Mouse (Mus musculus) erythroblast, embryonic 14.5 days (primary cell): ENCODE measurements around the gene Rhbdl1. TPM values are rescaled to one million over a fixed set of nuclear protein-coding genes. Genes with fewer than 3 reads are reported as not detected.
A peak's percentile ranks its signal among the peaks of the same experiment; 100 is the strongest.

Source experiments
- H3K27me3 ChIP-seq: 2 replicates; pipeline ENCODE4 v1.6.1; 2012; ENCODE audit warnings: inconsistent platforms; ENCODE audit not compliant: control insufficient read depth
- H3K36me3 ChIP-seq: 2 replicates; pipeline ENCODE4 v1.6.1; 2012; ENCODE audit warnings: mild to moderate bottlenecking, inconsistent platforms; ENCODE audit not compliant: control insufficient read depth
- H3K4me1 ChIP-seq: 2 replicates; pipeline ENCODE4 v1.6.1; 2012; ENCODE audit warnings: inconsistent platforms; ENCODE audit not compliant: control insufficient read depth
- H3K4me3 ChIP-seq: replicated peaks from 2 replicates; pipeline ENCODE3; 2012; ENCODE audit warnings: moderate library complexity, mild to moderate bottlenecking, inconsistent platforms
- H3K9me3 ChIP-seq: 2 replicates; pipeline ENCODE4 v1.6.1; 2012; ENCODE audit warnings: low read length, inconsistent platforms, mixed read lengths; ENCODE audit not compliant: control insufficient read depth
- GATA1 ChIP-seq: IDR thresholded peaks from 2 replicates; pipeline ENCODE4 v1.6.1; 2012; ENCODE audit warnings: low read length, inconsistent platforms, mixed read lengths
- TAL1 ChIP-seq: IDR thresholded peaks from 3 replicates; pipeline ENCODE4 v1.6.1; 2012; ENCODE audit warnings: low read length, inconsistent platforms, mixed read lengths
- polyA plus RNA-seq: library from polyadenylated mRNA; stranded (reverse); fragments of >175 nt; gene quantifications from 2 replicates; pipeline ENCODE4 v1.2.3, GENCODE M21; 2012

Rhbdl1 gene
- polyA plus RNA-seq, 1 experiment = 0.22 TPM

DNA sequence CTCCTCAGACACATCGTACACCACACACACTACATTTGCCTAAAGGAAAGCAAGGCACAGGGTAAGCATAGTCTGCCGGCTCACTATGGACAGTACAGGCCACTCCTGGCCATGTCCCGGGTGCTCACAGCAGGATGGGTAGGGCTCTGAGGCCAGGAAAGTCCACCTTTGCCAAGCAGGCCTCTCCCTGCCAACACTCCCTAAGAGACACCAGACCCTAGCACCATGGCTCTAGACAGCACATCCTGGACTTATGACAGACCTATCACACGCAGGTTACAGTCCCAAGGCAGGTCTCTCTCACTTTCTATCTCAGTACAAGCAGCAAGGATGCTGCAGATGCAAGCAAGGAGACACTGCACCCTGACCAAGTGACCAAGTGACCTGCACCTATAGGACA is 6.0 kb upstream of the Rhbdl1 start:
- peaks cover 86% of the 10 kb centered on the region for H3K36me3 ChIP-seq
- TF ChIP-seq GATA1 = no peak
- TF ChIP-seq TAL1 = no peak
- no peaks in the 10 kb centered on the region for H3K9me3 ChIP-seq
- H3K4me3 ChIP-seq = peak overlapping the region; percentile 80
- H3K4me1 ChIP-seq = peaks cover 62% of the 10 kb centered on the region
- H3K27me3 ChIP-seq = no peaks in the 10 kb centered on the region

DNA sequence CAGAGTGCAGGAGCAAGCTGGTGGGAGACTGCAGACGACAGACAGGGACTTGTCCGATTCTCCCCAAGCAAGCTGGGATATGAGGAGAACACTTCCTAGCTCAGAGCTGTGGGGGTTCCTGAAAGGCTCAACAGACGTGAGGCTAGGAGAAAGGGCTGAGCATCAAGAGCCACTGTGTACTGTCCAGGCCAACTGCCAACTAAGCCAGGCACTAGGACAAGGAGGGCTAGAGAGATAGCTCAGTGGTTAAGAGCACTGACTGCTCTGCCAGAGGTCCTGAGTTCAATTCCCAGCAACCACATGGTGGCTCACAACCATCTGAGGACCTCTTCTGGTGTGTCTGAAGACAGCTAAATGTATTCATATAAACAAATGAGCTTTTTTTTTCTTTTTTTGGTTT is 5.4 kb upstream of the Rhbdl1 start:
- TF ChIP-seq TAL1 = no peak
- no peak for TF ChIP-seq GATA1
- Histone ChIP-seq H3K4me1 (peaks cover 68% of the 10 kb centered on the region), H3K9me3 (no peaks in the 10 kb centered on the region), H3K36me3 (peaks cover 86% of the 10 kb centered on the region), H3K4me3 (peak overlapping the region; percentile 21), H3K27me3 (no peaks in the 10 kb centered on the region)

DNA sequence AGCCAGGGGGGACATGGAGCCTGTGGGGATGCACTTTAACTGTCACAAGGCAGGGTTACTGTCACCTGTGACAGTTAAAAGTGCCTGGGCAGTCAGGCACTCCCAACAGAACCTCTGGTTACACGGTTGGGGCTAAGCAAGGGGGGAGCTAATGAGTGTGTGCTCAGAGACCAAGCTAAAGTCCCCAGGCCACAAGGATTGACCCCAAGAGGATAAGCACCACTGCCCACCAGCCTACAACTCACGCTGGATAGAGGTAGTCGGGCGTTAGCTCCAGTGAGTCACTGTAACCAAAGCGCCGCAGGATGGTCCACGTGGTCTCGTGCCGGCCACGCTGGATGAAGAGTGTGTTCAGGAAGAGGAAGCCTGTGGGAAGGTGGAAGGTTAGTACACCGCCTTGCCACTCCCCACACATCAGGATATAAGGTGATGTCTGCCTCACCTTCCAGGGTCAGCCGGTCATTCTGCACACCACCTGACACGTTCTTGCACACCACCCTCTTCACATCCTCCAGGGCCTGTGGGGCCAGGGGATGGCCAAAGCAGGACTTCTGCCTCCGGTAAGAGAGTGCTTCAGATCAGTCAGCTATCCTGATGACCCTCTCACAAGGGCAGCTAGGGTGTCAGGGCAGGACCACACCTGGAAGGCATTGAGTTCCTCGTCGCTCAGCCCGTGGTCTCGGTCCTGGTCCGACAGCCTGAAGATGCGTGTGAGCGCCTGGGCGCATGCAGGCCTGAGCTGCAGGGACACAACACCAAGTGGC is 4.2 kb upstream of the Rhbdl1 start, which contains the start of gene Gm20683:
Gm20683 (minus strand) TSS at position 647 of the 764 bp plus-strand sequence.
- Histone ChIP-seq H3K36me3 (peaks cover 82% of the 10 kb centered on the region), H3K27me3 (no peaks in the 10 kb centered on the region), H3K4me1 (peaks cover 80% of the 10 kb centered on the region), H3K4me3 (peak within 1 kb of the TSS; percentile 21), H3K9me3 (no peaks in the 10 kb centered on the region)
- TF ChIP-seq GATA1 = no peak
- no peak for TF ChIP-seq TAL1

DNA sequence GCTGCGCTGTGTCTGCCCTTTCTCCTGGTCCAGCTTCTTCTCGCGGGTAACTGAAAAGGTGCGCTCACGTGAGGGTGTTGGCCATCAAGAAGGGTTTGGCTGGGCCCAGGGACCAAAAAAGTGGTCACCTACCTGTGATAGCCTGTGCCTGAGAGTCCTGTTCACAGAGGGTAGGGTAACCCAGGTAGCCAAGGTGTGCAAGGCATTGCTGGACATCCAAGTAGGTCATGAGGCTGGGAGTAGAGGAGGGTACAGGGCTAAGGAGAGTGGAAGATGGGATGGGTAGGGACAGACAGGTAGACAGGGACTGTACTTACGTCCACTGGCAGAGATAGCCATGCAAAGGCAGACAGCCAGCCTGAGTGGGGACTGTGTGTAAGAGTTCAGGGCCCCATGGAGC is 3.4 kb upstream of the Rhbdl1 start:
- peaks cover 83% of the 10 kb centered on the region for H3K4me1 ChIP-seq
- peaks cover 82% of the 10 kb centered on the region for H3K36me3 ChIP-seq
- no peak overlapping the region for H3K4me3 ChIP-seq
- H3K27me3 ChIP-seq = no peaks in the 10 kb centered on the region
- H3K9me3 ChIP-seq = no peaks in the 10 kb centered on the region
- no peak for TF ChIP-seq TAL1
- TF ChIP-seq GATA1 = no peak

DNA sequence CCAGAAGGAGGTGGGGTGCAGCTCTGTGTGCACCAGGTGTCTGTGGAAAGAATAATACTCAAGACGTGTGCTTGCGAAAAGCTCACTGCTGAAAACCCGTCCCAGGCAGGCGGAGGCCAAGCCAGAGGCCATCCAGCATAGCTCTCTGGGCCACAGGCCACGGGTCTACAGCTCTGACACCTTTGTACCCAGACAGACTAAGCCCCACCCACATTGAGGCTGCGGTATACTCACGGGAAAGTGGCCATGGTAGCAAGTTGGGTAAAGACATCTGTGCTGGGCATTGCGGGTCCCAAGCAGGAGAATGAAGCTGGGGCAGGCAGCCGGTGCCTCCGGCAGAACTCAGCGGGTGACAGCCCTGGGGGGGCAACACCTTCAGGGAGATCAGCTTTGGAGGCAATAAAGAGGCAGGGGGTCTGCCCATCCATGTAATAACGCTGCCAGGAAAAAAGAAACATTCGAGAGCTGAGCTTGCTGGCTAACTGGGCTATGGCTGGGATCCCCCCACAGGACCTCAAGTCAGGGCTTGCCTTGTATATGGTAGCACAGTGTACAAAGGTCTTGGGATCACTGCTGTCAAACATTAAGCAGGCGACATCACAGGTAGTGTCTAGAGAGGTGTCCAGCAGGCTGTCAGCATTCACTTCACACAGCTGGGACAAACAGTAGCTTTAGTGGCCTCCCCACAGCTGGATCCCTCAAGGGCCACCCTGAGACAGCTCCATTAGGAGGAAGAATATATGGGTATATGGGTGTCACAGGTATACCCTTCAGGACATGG is 2.5 kb upstream of the Rhbdl1 start:
- Histone ChIP-seq H3K36me3 (peaks cover 83% of the 10 kb centered on the region), H3K27me3 (no peaks in the 10 kb centered on the region), H3K4me1 (peaks cover 83% of the 10 kb centered on the region), H3K4me3 (no peak overlapping the region), H3K9me3 (no peaks in the 10 kb centered on the region)
- TF ChIP-seq GATA1 (no peak), TAL1 (no peak)

DNA sequence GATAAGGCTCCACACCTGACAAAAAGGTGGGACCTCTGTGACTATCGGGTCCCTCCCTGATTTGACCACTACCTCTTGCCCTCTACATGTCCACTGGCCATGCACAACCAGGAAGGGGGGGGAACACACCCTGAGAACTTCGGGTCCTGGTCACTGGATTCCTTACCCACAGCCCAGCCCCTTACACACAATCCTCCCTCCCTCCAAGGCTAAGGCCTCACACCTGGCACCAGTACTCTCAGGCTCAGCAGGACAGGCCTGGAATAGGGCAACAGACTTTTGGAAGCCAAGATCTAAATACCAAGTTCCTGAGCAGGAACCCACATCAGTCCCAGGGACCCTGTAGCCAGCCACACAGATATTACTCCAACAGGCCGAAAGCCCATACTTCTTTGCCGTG is 1.8 kb upstream of the Rhbdl1 start:
- H3K27me3 ChIP-seq = no peaks in the 10 kb centered on the region
- H3K9me3 ChIP-seq = no peaks in the 10 kb centered on the region
- H3K4me3 ChIP-seq = no peak overlapping the region
- TF ChIP-seq TAL1 = no peak
- TF ChIP-seq GATA1 = no peak
- peaks cover 84% of the 10 kb centered on the region for H3K36me3 ChIP-seq
- H3K4me1 ChIP-seq = peaks cover 85% of the 10 kb centered on the region

DNA sequence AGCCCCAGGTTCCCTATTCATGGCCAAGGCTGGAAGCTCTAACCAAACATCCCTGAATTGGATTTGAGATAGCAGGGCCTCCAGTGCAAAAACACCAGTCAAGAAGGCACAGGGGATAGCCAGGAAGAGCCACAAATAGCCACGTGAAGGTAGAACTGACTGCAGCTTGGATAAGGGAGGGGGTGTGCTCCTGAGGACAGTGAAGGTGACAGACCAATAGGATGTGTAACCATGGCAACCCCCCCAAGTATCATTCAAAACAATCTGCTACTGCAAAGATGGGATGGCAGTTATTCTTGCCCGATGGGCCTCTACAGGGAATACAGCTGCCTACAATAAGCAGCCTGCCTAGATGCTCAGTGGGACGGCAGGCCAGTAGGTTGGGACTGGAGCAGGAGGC is 438 bp upstream of the Rhbdl1 start:
- peaks cover 82% of the 10 kb centered on the region for H3K4me1 ChIP-seq
- H3K27me3 ChIP-seq = no peaks in the 10 kb centered on the region
- no peaks in the 10 kb centered on the region for H3K9me3 ChIP-seq
- no peak overlapping the region for H3K4me3 ChIP-seq
- peaks cover 76% of the 10 kb centered on the region for H3K36me3 ChIP-seq
- TF ChIP-seq TAL1 (no peak), GATA1 (no peak)

DNA sequence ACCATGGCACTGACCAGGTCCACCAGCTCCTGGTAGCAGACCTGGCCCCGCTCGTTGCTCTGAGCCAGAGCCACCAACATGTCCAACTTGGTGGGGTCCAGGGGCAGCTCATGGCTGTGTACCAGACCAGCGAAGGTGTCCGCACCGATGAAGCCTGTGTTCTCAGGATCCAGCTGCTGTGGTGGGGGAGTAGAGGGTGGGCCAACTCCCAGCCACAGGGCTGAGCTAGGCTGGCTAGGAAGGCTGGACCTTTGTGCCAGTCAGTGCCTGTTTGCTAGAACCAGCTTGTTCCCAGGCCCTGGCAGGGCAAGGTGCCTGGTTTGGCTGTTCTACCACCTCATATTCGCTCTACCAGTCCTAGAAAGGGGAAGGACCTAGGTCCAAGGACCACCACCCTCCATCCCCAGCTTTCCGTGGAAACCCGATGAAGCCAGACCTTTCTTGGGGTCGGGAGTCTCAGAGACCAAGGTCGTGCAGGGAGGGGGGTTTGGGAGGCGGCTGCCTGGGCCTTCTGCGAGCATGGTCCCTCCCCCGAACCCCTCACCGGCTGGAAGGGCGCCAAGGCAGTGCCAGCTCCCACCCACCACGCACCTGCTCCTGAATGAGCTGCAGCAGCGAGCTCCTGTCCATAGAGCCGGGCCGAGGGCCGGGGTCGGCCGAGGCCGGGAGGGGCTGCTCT is 559 bp downstream of the Rhbdl1 start:
- TF ChIP-seq GATA1 (no peak), TAL1 (no peak)
- H3K4me3 ChIP-seq = peak overlapping the region; percentile 39
- no peaks in the 10 kb centered on the region for H3K9me3 ChIP-seq
- H3K4me1 ChIP-seq = peaks cover 82% of the 10 kb centered on the region
- no peaks in the 10 kb centered on the region for H3K27me3 ChIP-seq
- peaks cover 71% of the 10 kb centered on the region for H3K36me3 ChIP-seq

DNA sequence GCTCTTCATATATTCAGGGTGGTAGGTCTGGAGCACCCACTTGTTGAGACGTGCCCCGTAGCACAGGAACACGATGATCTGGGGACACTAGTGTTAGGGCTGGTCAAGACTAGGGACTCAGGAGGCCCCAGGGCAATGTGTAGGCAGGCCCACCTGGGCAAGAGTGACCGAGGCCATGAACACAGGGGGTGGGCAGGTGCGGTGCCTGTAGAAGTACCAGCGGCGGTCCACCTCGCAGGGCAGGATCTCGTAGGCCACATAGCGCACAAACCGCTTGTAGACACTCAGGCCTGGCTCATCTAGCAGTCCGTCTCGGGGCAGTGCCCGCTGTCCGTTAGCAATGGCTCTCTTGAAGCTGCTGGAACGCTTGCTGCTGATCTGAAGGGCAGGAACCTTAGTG is 1.3 kb downstream of the Rhbdl1 start:
- H3K9me3 ChIP-seq = no peaks in the 10 kb centered on the region
- no peaks in the 10 kb centered on the region for H3K27me3 ChIP-seq
- peaks cover 71% of the 10 kb centered on the region for H3K36me3 ChIP-seq

More for the DNA sequence above, 1.3 kb downstream of the Rhbdl1 start:
- Histone ChIP-seq H3K4me1 (peaks cover 84% of the 10 kb centered on the region), H3K4me3 (no peak overlapping the region)
- no peak for TF ChIP-seq GATA1
- TF ChIP-seq TAL1 = no peak
